Mouse (Mus musculus) CH12.LX (cell line): ENCODE results near the gene Thsd1. TPM values are rescaled to one million over a fixed set of nuclear protein-coding genes. Genes with fewer than 3 reads are reported as not detected.

Experiments
- DNase-seq: peaks from one replicate; pipeline ENCODE4 v3.0.0-alpha.2; 2013; ENCODE audit errors: extremely low read depth
- H3K27ac ChIP-seq: 2 replicates; pipeline ENCODE4 v1.5.1; 2012; ENCODE audit warnings: low read depth, mild to moderate bottlenecking, control low read depth, moderate library complexity; ENCODE audit not compliant: insufficient read depth
- H3K27me3 ChIP-seq: replicated peaks from 2 replicates; pipeline ENCODE3; 2012; ENCODE audit warnings: inconsistent platforms
- H3K36me3 ChIP-seq, 2 experiments: replicated peaks in 1 of 2; 2 replicates each; pipeline versions ENCODE3 to v1.6.1; 2012; ENCODE audit warnings: inconsistent platforms in 1 of 2, low read length in 1 of 2, mild to moderate bottlenecking in 1 of 2, mixed read lengths in 1 of 2, moderate library complexity in 1 of 2; ENCODE audit not compliant: control insufficient read depth in 1 of 2, insufficient read depth in 1 of 2
- H3K4me1 ChIP-seq, 2 experiments: 2 replicates each; pipeline ENCODE4 v1.6.1; 2012; ENCODE audit warnings: inconsistent platforms in 1 of 2, moderate library complexity in 1 of 2; ENCODE audit not compliant: insufficient read depth in 2 of 2, control insufficient read depth in 1 of 2
- H3K4me2 ChIP-seq: 2 replicates; pipeline ENCODE4 v1.6.1; 2012; ENCODE audit warnings: low read depth, mild to moderate bottlenecking, control low read depth; ENCODE audit not compliant: poor library complexity, insufficient read depth, severe bottlenecking
- H3K4me3 ChIP-seq, 3 experiments: fragments of 150-350 bp in 1 of 3; sonication (generic) in 1 of 3; replicated peaks in 1 of 3; 2 replicates each; pipeline versions ENCODE3 to v1.5.1; 2011 to 2012; ENCODE audit warnings: low read depth in 2 of 3, low read length in 2 of 3, mild to moderate bottlenecking in 2 of 3, moderate library complexity in 2 of 3, control low read depth in 1 of 3, improper control_type of control experiment in 1 of 3, inconsistent platforms in 1 of 3, mixed read lengths in 1 of 3; ENCODE audit not compliant: poor library complexity in 1 of 3
- H3K79me2 ChIP-seq: replicated peaks from 2 replicates; pipeline ENCODE4 v1.6.1; 2012; ENCODE audit warnings: mild to moderate bottlenecking, moderate library complexity; ENCODE audit not compliant: control insufficient read depth, poor library complexity, insufficient read depth, severe bottlenecking; ENCODE audit errors: extremely low read depth
- H3K9ac ChIP-seq: 2 replicates; pipeline ENCODE4 v1.6.1; 2012; ENCODE audit warnings: low read depth, mild to moderate bottlenecking, control low read depth, moderate library complexity; ENCODE audit not compliant: insufficient read depth
- H3K9me3 ChIP-seq: replicated peaks from 2 replicates; pipeline ENCODE3; 2012; ENCODE audit warnings: low read length, inconsistent platforms, mixed read lengths
- BHLHE40 ChIP-seq: IDR thresholded peaks from 2 replicates; pipeline ENCODE4 v1.6.1; 2011; ENCODE audit warnings: mild to moderate bottlenecking, low read depth, low read length, improper control_type of control experiment
- CHD2 ChIP-seq: IDR thresholded peaks from 2 replicates; pipeline ENCODE4 v1.6.1; 2011; ENCODE audit warnings: low read length, improper control_type of control experiment
- EP300 ChIP-seq: IDR thresholded peaks from 2 replicates; pipeline ENCODE4 v1.6.1; 2011; ENCODE audit warnings: low read length, improper control_type of control experiment
- ETS1 ChIP-seq: conservative IDR thresholded peaks from 2 replicates; pipeline ENCODE4 v1.6.1; 2012; ENCODE audit warnings: low read depth, mild to moderate bottlenecking, inconsistent platforms, low read length, improper control_type of control experiment, moderate library complexity
- IRF4 ChIP-seq: IDR thresholded peaks from 2 replicates; pipeline ENCODE4 v1.6.1; 2014; ENCODE audit warnings: low read depth, mild to moderate bottlenecking, inconsistent platforms, low read length, improper control_type of control experiment
- JUN ChIP-seq: IDR thresholded peaks from 2 replicates; pipeline ENCODE4 v1.6.1; 2011; ENCODE audit warnings: low read depth, mild to moderate bottlenecking, low read length, improper control_type of control experiment, moderate library complexity; ENCODE audit not compliant: insufficient read depth
- JUND ChIP-seq: conservative IDR thresholded peaks from 2 replicates; pipeline ENCODE4 v1.6.1; 2011; ENCODE audit warnings: low read depth, low read length, improper control_type of control experiment
- KAT2A ChIP-seq: IDR thresholded peaks from 2 replicates; pipeline ENCODE4 v1.6.1; 2012; ENCODE audit warnings: low read length, improper control_type of control experiment, inconsistent platforms; ENCODE audit not compliant: insufficient replicate concordance
- MAFK ChIP-seq: IDR thresholded peaks from 2 replicates; pipeline ENCODE4 v1.6.1; 2011; ENCODE audit warnings: low read length, improper control_type of control experiment; ENCODE audit not compliant: insufficient replicate concordance
- MEF2A ChIP-seq: IDR thresholded peaks from 2 replicates; pipeline ENCODE4 v1.6.1; 2014; ENCODE audit warnings: low read depth, mild to moderate bottlenecking, inconsistent platforms, low read length, improper control_type of control experiment, borderline replicate concordance
- MYC ChIP-seq: IDR thresholded peaks from 2 replicates; pipeline ENCODE4 v1.6.1; 2011; ENCODE audit warnings: low read depth, mild to moderate bottlenecking, improper control_type of control experiment, low read length
- NELFE ChIP-seq: IDR thresholded peaks from 2 replicates; pipeline ENCODE4 v1.6.1; 2011; ENCODE audit warnings: low read depth, low read length, improper control_type of control experiment
- NRF1 ChIP-seq: IDR thresholded peaks from 2 replicates; pipeline ENCODE4 v1.6.1; 2014; ENCODE audit warnings: low read depth, mild to moderate bottlenecking, inconsistent platforms, low read length, improper control_type of control experiment, moderate library complexity
- POLR2AphosphoS2 ChIP-seq: IDR thresholded peaks from 2 replicates; pipeline ENCODE4 v1.6.1; 2011; ENCODE audit warnings: low read depth, low read length, improper control_type of control experiment
- TBP ChIP-seq: conservative IDR thresholded peaks from 2 replicates; pipeline ENCODE4 v1.6.1; 2011; ENCODE audit warnings: low read depth, low read length, improper control_type of control experiment
- UBTF ChIP-seq: IDR thresholded peaks from 2 replicates; pipeline ENCODE4 v1.6.1; 2012; ENCODE audit warnings: low read depth, mild to moderate bottlenecking, inconsistent platforms, low read length, improper control_type of control experiment, moderate library complexity
- USF2 ChIP-seq: conservative IDR thresholded peaks from 2 replicates; pipeline ENCODE4 v1.6.1; 2011; ENCODE audit warnings: low read depth, low read length, improper control_type of control experiment
- ZKSCAN1 ChIP-seq: IDR thresholded peaks from 2 replicates; pipeline ENCODE4 v1.6.1; 2012; ENCODE audit warnings: low read depth, inconsistent platforms, low read length, improper control_type of control experiment, borderline replicate concordance
- dilution Hi-C: fragments of 300-500 bp; cut with MboI; formaldehyde crosslinking; loops from 2 replicates; pipeline ENCODE4 v1.14.3; 2020; ENCODE audit warnings: low sequenced_read_pairs; ENCODE audit not compliant: extremely low pct_unique_long_range_greater_than_20kb, extremely low pct_ligation_motif_present
- in situ Hi-C: fragments of 300-500 bp; cut with MboI; formaldehyde crosslinking; loops from 3 replicates; pipeline ENCODE4 v1.14.3; 2019; ENCODE audit warnings: low sequenced_read_pairs, low pct_ligation_motif_present, low pct_unique_long_range_greater_than_20kb, mixed read lengths
- polyA plus RNA-seq: library from polyadenylated mRNA; unstranded; fragments of >175 nt; gene quantifications from 2 replicates; pipeline ENCODE4 v1.2.1, GENCODE M21; 2012; ENCODE audit warnings: low read depth; ENCODE audit not compliant: insufficient read length
- total RNA-seq, 2 experiments: library from RNA; depleted of rRNA; stranded (reverse); fragments of 300-350 nt in 1 of 2; fragments of >200 nt in 1 of 2; gene quantifications; 2 replicates each; pipeline ENCODE4 v1.2.3; 2012 to 2014

Thsd1 gene
- total and polyA plus RNA-seq, 3 experiments: 0.12 to 0.83 (median 0.30) TPM

- no peak overlapping the region for H3K27ac ChIP-seq
- no peaks in the 10 kb centered on the region for H3K36me3 ChIP-seq
- dilution Hi-C loops (no loop called here), in situ Hi-C loops (no loop called here)
- no peak overlapping the region for H3K4me3 ChIP-seq
- H3K4me1 ChIP-seq: peaks cover 0 to 2% of the 10 kb centered on the region in 2 experiments; a peak in 1 of 4 replicates
- no peaks in the 10 kb centered on the region for H3K9me3 ChIP-seq
- DNase-seq: no peak
- H3K79me2 ChIP-seq: no peaks in the 10 kb centered on the region
- H3K9ac ChIP-seq: no peak overlapping the region
- no peak for TF ChIP-seq BHLHE40
- no peak for TF ChIP-seq NRF1
- TF ChIP-seq TBP: no peak
- TF ChIP-seq KAT2A: no peak
- TF ChIP-seq MAFK: no peak
- TF ChIP-seq NELFE: no peak
- no peak for TF ChIP-seq POLR2AphosphoS2
- no peak for TF ChIP-seq USF2
- no peak for TF ChIP-seq UBTF
- TF ChIP-seq ZKSCAN1: no peak
- no peak for TF ChIP-seq MYC
- TF ChIP-seq, all 38 proteins: peak for 0
- H3K27me3 ChIP-seq: no peaks in the 10 kb centered on the region
- H3K4me2 ChIP-seq: no peak overlapping the region
Measured at GRCm38 (mm10) chr8:22266809-22267208, 39.7 kb downstream of the Thsd1 start.

GRCm38 (mm10) chr8:22273142-22273541 lies 46.0 kb downstream of the Thsd1 start:
- Histone ChIP-seq H3K4me3 (no peak overlapping the region), H3K9me3 (no peaks in the 10 kb centered on the region), H3K27me3 (no peaks in the 10 kb centered on the region), H3K4me1 (peaks cover 2 to 14% of the 10 kb centered on the region in 2 experiments; a peak in 3 of 4 replicates), H3K9ac (no peak overlapping the region), H3K36me3 (no peaks in the 10 kb centered on the region), H3K27ac (no peak overlapping the region), H3K79me2 (no peaks in the 10 kb centered on the region), H3K4me2 (peak overlapping the region; percentile 67; the same call in 1 of the 2 replicates)
- DNase-seq: peak; percentile 81
- TF ChIP-seq ETS1 (peak; percentile 64), TBP (no peak), CHD2 (no peak), JUN (peak; percentile 94), EP300 (peak; percentile 97), JUND (peak; percentile 97), IRF4 (peak; percentile 96), MEF2A (peak; percentile 81; the same call in 1 of the 2 replicates)
- dilution Hi-C loops (no loop called here), in situ Hi-C loops (no loop called here)
